Mouse (Mus musculus) thymus, postnatal 0 days (tissue): ENCODE measurements around the gene Orc2. TPM values are rescaled to one million over a fixed set of nuclear protein-coding genes. Genes with fewer than 3 reads are reported as not detected.

Experiments
- DNase-seq: peaks from one replicate; pipeline ENCODE4 v3.0.0-alpha.2; 2015; ENCODE audit warnings: low spot score
- polyA plus RNA-seq: library from polyadenylated mRNA; unstranded; fragments of >200 nt; fragmentation: Nextera tagmentation; extraction: Ambion mirVana; gene quantifications from 2 replicates; pipeline ENCODE4 v1.2.1, GENCODE M21; 2015

The Orc2 gene
- polyA plus RNA-seq, 1 experiment from 2014 or later: 32.9 TPM

DNA sequence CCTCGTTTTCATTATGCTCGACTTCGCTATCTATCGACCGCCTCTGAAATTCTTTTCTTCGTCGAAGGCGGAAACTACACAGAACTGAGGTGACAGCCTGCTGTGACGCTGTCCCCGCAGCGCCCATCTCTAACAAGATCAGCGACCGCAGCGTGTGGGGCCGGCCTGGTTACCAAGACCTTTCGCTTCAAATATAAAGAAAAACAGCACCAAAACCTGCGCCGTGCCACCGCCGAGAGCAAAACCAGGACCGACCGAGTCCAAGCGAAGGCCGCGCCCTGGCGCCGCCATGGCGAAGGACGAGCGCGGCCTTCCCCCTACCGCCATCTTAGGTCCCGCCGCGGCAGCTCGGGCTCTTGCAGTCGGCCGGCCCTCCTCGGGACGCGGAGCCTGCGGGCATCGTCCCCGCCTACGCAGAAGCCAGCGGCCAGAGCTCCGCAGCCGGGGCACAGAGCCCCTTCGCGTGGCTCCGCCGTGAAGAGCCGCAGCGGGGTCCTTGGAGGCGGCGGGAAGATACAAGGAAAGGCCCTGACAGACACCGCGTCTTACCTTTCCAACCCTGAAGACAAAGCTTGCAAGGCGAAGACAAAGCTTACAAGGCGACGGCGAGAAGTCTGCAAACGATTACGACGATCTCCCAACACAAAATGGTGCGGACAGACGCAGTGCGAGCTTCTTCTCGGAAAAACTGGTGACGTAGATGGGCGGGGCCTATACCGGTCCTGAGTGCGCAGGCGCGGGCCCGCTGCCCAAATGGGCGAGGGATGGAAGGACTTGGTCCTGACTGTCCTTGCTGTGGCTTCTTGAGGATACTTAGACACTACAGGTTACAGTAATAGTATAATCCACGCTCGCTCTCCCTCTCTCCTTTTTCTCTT, 81.3 kb downstream of the Orc2 start, which contains the start of gene Clk1:
TSS of gene Clk1 (minus strand) at position 696 of the 878 bp plus-strand sequence.
- DNase-seq: peak; percentile 94

DNA sequence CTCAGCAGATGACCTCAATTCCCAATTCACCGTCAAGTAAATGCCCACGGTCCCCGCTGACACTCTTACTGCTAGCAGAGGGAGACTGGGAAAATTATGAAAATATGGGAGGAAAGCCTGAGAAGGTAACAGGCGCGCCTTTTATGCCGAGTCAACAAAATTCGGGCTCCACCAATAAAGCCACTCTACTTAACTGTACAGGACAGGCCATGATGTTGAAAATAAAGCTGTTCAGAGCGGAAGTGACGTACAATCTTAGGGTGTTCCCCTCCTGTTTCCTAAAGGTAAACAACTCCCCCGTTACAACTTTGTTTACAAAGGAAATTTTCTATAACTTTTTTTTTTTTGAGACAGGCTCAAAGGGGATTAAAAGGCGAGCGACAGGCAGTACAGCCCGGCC, 82.0 kb downstream of the Orc2 start:
- peak; percentile 79 for DNase-seq

DNA sequence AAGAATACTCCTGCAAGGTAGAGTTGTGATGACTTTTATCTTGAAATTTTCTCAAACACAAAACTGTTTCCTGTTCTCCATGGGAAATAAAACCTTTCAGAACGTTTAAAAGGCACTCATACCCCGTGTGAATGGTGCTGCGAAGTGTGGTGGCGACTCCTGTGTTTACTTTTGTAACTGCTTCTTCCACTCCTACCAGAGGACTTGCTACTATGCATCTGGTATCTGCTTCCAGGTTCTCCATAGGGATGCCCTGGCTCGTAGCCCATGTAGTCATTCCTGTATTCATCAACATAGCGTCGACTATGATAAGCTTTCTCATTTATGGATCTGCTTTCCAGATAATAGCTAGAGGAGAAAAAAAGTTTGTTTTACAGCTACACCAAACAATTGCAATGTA, 83.9 kb downstream of the Orc2 start:
- DNase-seq: no peak

GRCm38 (mm10) chr1:58420032-58420431, 84.9 kb downstream of the Orc2 start:
- no peak for DNase-seq

- DNase-seq: no peak
Observed at GRCm38 (mm10) chr1:58416048-58416447, 88.9 kb downstream of the Orc2 start.

DNA sequence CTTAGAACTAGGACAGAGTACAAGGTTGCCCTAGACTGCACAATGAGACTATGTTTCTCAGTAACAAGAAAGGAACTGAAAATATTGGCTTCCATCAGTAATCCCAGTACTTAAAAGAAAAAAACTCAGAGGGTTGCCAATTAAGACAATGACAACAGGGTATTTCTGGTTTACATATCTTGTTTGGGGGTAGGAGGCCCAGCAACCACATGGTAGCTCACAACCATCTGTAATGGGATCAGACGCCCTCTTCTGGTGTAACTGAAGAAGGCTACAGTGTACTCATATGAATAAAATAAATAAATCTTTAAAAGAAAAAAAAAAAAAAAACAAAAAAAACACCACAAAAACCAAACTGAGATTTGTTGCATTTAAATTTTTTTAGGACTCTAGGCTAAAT, 89.5 kb downstream of the Orc2 start:
- peak; percentile 17 for DNase-seq

Other genes with a start within 250 kb of the Orc2 start
- gene Aox2, start 226.8 kb downstream of the Orc2 start, polyA plus RNA-seq: 0.14 and 0.21 TPM in 2 replicates
- gene Bzw1, start 112.2 kb downstream of the Orc2 start, polyA plus RNA-seq: 437 and 440 TPM in 2 replicates
- 239 and 257 TPM in 2 replicates for gene Clk1, start 81.0 kb downstream of the Orc2 start, polyA plus RNA-seq
- gene Nif3l1, start 60.0 kb downstream of the Orc2 start, polyA plus RNA-seq: 25.6 and 25.7 TPM in 2 replicates
- 68.1 and 78.5 TPM in 2 replicates for gene Ppil3, start 59.6 kb downstream of the Orc2 start, polyA plus RNA-seq
- gene Fam126b, start 81.2 kb upstream of the Orc2 start, polyA plus RNA-seq: 6.7 and 7.3 TPM in 2 replicates
- 276 and 280 TPM in 2 replicates for gene Ndufb3, start 81.3 kb upstream of the Orc2 start, polyA plus RNA-seq
- gene Als2cr12, start 190.9 kb upstream of the Orc2 start, polyA plus RNA-seq: 0.14 and 0.35 TPM in 2 replicates
- gene Cflar, start 206.4 kb upstream of the Orc2 start, polyA plus RNA-seq: 99.4 and 118 TPM in 2 replicates